ENCODE assay signal across 10 mouse cellular contexts in genomic region chr3:90555954-90556353, GRCm38 (mm10). TPM values are rescaled to one million over a fixed set of nuclear protein-coding genes. Genes with fewer than 3 reads are reported as not detected.
DNase-seq lines count a peak whose midpoint lies in the region; ATAC-seq lines count a peak whose summit lies in the region.
"Had no signal": no experiment of that assay in that cellular context is flagged by ENCODE, and none has a peak within 500 bp of the region (broad histone marks: within the 10 kb centered on the region; RNA-seq: fewer than 3 reads in every experiment).

No protein-coding gene starts in this region.

- peak; percentile 88 for ATAC-seq in frontal cortex, adult (ENCODE audit: low TSS enrichment)

- DNase-seq in frontal cortex, postnatal 25 days (ENCODE audit: low spot score in 2 of 2): no peak
- peak; percentile 66 for DNase-seq in NIH3T3 (ENCODE audit: low read depth)
- DNase-seq in frontal cortex, postnatal 10 days (ENCODE audit: low spot score in 2 of 2): peak; percentile 45 to 58
- DNase-seq in left cerebral cortex, postnatal 25 days (ENCODE audit: low spot score in 2 of 2): peak; percentile 26 to 72
- no peak for DNase-seq in urinary bladder, postnatal 4 days (ENCODE audit: low spot score in 2 of 2)
- no peak for DNase-seq in urinary bladder, postnatal 10 days (ENCODE audit: low spot score)
- DNase-seq in adrenal gland, adult 18-20 months (ENCODE audit: low spot score in 2 of 2): no peak
- DNase-seq: lung, postnatal 4 days had no signal

- intact Hi-C loops in left cerebral cortex, postnatal 25 days (cut with DNase I): no loop called here

RNA-seq across cellular contexts. Expression of gene S100a3, which starts 4.4 kb away (rescaled TPM):
- 1 to 10 TPM; 1.1 to 1.4 TPM for total RNA-seq in left cerebral cortex, postnatal 25 days (2021)
- total RNA-seq in adrenal gland, adult 18-20 months (2021): not detected

RNA-seq across cellular contexts. Expression of gene S100a16, which starts 18.9 kb away (rescaled TPM):
- total RNA-seq in left cerebral cortex, postnatal 25 days (2021): 10 to 100 TPM; 73.7 to 82.8 TPM
- total RNA-seq in adrenal gland, adult 18-20 months (2021): 10 to 100 TPM; 52.3 to 61.9 TPM

RNA-seq across cellular contexts. Expression of gene S100a14, which starts 29.3 kb away (rescaled TPM):
- total RNA-seq in left cerebral cortex, postnatal 25 days (2021): under 1 TPM; 0.50 to 0.71 TPM
- under 1 TPM in 1 of 2 experiments, not detected in 1; 0.58 TPM for total RNA-seq in adrenal gland, adult 18-20 months (2021)

RNA-seq across cellular contexts. Expression of gene S100a2, which starts 34.1 kb away (rescaled TPM):
- not detected for total RNA-seq in left cerebral cortex, postnatal 25 days (2021)
- total RNA-seq in adrenal gland, adult 18-20 months (2021): not detected
- total RNA-seq: ES-E14 had no signal

RNA-seq across cellular contexts. Expression of gene S100a13, which starts 41.7 kb away (rescaled TPM):
- total RNA-seq in left cerebral cortex, postnatal 25 days (2021): 10 to 100 TPM; 17.0 to 21.1 TPM
- total RNA-seq in adrenal gland, adult 18-20 months (2021): 10 to 100 TPM; 33.3 to 49.1 TPM

Comparison
In these comparisons a context has a peak if more than half of its experiments do, and no peak if none do; other contexts are left out.
1. DNase-seq: peak in NIH3T3 (single experiment), frontal cortex, postnatal 10 days (2 of 2) and left cerebral cortex, postnatal 25 days (2 of 2); none in frontal cortex, postnatal 25 days (0 of 2), urinary bladder, postnatal 4 days (0 of 2), urinary bladder, postnatal 10 days (single experiment) and adrenal gland, adult 18-20 months (0 of 2).